Mouse (Mus musculus): ENCODE data around the gene Cbfa2t2. TPM values are rescaled to one million over a fixed set of nuclear protein-coding genes. Genes with fewer than 3 reads are reported as not detected.
"Not testable (repeated sequence)": the region's sequence is repeated elsewhere in the genome, so short reads cannot be mapped to it uniquely, and the experiment has no call there.

Gene Cbfa2t2
- polyA plus RNA-seq, 1 experiment, result 12.7 TPM

GRCm38 (mm10) chr2:154491788-154492187 is 55.5 kb downstream of the Cbfa2t2 start:
- H3K4me1 ChIP-seq (ENCODE audit: control insufficient read depth, insufficient read depth, low read length), result no peaks in the 10 kb centered on the region
- no peak overlapping the region for H3K4me3 ChIP-seq (replicated peaks; ENCODE audit: extremely low read depth, low read depth, low read length)
- TF ChIP-seq POLR2A (IDR thresholded peaks at IDR 0.05; ENCODE audit: borderline replicate concordance, extremely low read depth, low read depth, low read length) (no peak), CTCF (IDR thresholded peaks at IDR 0.05; ENCODE audit: insufficient read depth, low read length) (no peak)
- DNase-seq, result no peak

GRCm38 (mm10) chr2:154493559-154493958 is 57.3 kb downstream of the Cbfa2t2 start:
- not testable (repeated sequence) for H3K4me3 ChIP-seq (replicated peaks; ENCODE audit: extremely low read depth, low read depth, low read length); DNase-seq; H3K4me1 ChIP-seq (ENCODE audit: control insufficient read depth, insufficient read depth, low read length)
- 59% methylated on average over 2 of the region's 2 CpGs for WGBS

GRCm38 (mm10) chr2:154495021-154495420 is 58.7 kb downstream of the Cbfa2t2 start:
- no peak for DNase-seq
- Histone ChIP-seq H3K4me3 (replicated peaks; ENCODE audit: extremely low read depth, low read depth, low read length) (no peak overlapping the region), H3K4me1 (ENCODE audit: control insufficient read depth, insufficient read depth, low read length) (no peaks in the 10 kb centered on the region; the same call in 1 of the 2 replicates)
- TF ChIP-seq CTCF (IDR thresholded peaks at IDR 0.05; ENCODE audit: insufficient read depth, low read length) (no peak), POLR2A (IDR thresholded peaks at IDR 0.05; ENCODE audit: borderline replicate concordance, extremely low read depth, low read depth, low read length) (no peak)
- 81% methylated on average over 4 of the region's 4 CpGs for WGBS

GRCm38 (mm10) chr2:154498571-154498970 is 62.3 kb downstream of the Cbfa2t2 start:
- no peak overlapping the region for H3K4me3 ChIP-seq (replicated peaks; ENCODE audit: extremely low read depth, low read depth, low read length)
- H3K4me1 ChIP-seq (ENCODE audit: control insufficient read depth, insufficient read depth, low read length), result no peaks in the 10 kb centered on the region; the same call in 1 of the 2 replicates
- WGBS, result 43% methylated on average over 5 of the region's 5 CpGs
- TF ChIP-seq CTCF (IDR thresholded peaks at IDR 0.05; ENCODE audit: insufficient read depth, low read length) (no peak), POLR2A (IDR thresholded peaks at IDR 0.05; ENCODE audit: borderline replicate concordance, extremely low read depth, low read depth, low read length) (no peak)
- DNase-seq, result no peak

- TF ChIP-seq POLR2A (IDR thresholded peaks at IDR 0.05; ENCODE audit: borderline replicate concordance, extremely low read depth, low read depth, low read length) (no peak), CTCF (IDR thresholded peaks at IDR 0.05; ENCODE audit: insufficient read depth, low read length) (no peak)
- Histone ChIP-seq H3K4me3 (replicated peaks; ENCODE audit: extremely low read depth, low read depth, low read length) (no peak overlapping the region), H3K4me1 (ENCODE audit: control insufficient read depth, insufficient read depth, low read length) (no peaks in the 10 kb centered on the region; the same call in 1 of the 2 replicates)
- no peak for DNase-seq
- 95% methylated on average over 2 of the region's 2 CpGs for WGBS
Observed at GRCm38 (mm10) chr2:154499717-154500247, 63.5 kb downstream of the Cbfa2t2 start.

GRCm38 (mm10) chr2:154500758-154501157 is 64.5 kb downstream of the Cbfa2t2 start:
- WGBS, result 89% methylated on average over 3 of the region's 3 CpGs
- TF ChIP-seq CTCF (IDR thresholded peaks at IDR 0.05; ENCODE audit: insufficient read depth, low read length), result no peak
- no peak for TF ChIP-seq POLR2A (IDR thresholded peaks at IDR 0.05; ENCODE audit: borderline replicate concordance, extremely low read depth, low read depth, low read length)

GRCm38 (mm10) chr2:154507076-154507475 is 70.8 kb downstream of the Cbfa2t2 start:
- TF ChIP-seq POLR2A (IDR thresholded peaks at IDR 0.05; ENCODE audit: borderline replicate concordance, extremely low read depth, low read depth, low read length), result no peak
- no peak for TF ChIP-seq CTCF (IDR thresholded peaks at IDR 0.05; ENCODE audit: insufficient read depth, low read length)
- no peak overlapping the region for H3K4me3 ChIP-seq (replicated peaks; ENCODE audit: extremely low read depth, low read depth, low read length)
- 79% methylated on average over 2 of the region's 2 CpGs for WGBS

More at GRCm38 (mm10) chr2:154500758-154501157, 64.5 kb downstream of the Cbfa2t2 start:
- DNase-seq, result no peak
- no peaks in the 10 kb centered on the region; the same call in 1 of the 2 replicates for H3K4me1 ChIP-seq (ENCODE audit: control insufficient read depth, insufficient read depth, low read length)
- H3K4me3 ChIP-seq (replicated peaks; ENCODE audit: extremely low read depth, low read depth, low read length), result no peak overlapping the region

GRCm38 (mm10) chr2:154507566-154508283 is 71.4 kb downstream of the Cbfa2t2 start:
- Histone ChIP-seq H3K4me3 (replicated peaks; ENCODE audit: extremely low read depth, low read depth, low read length) (no peak overlapping the region), H3K4me1 (ENCODE audit: control insufficient read depth, insufficient read depth, low read length) (no peaks in the 10 kb centered on the region; the same call in 1 of the 2 replicates)
- 60% methylated on average over 9 of the region's 9 CpGs for WGBS
- TF ChIP-seq POLR2A (IDR thresholded peaks at IDR 0.05; ENCODE audit: borderline replicate concordance, extremely low read depth, low read depth, low read length), result no peak
- TF ChIP-seq CTCF (IDR thresholded peaks at IDR 0.05; ENCODE audit: insufficient read depth, low read length), result peak; percentile 62; the same call in 1 of the 2 replicates
- peak; percentile 25 for DNase-seq

More at GRCm38 (mm10) chr2:154507076-154507475, 70.8 kb downstream of the Cbfa2t2 start:
- no peaks in the 10 kb centered on the region; the same call in 1 of the 2 replicates for H3K4me1 ChIP-seq (ENCODE audit: control insufficient read depth, insufficient read depth, low read length)
- no peak for DNase-seq

GRCm38 (mm10) chr2:154508450-154508849 is 72.2 kb downstream of the Cbfa2t2 start:
- 82% methylated on average over 4 of the region's 4 CpGs for WGBS

GRCm38 (mm10) chr2:154510141-154510540 is 73.9 kb downstream of the Cbfa2t2 start:
- no peaks in the 10 kb centered on the region; the same call in 1 of the 2 replicates for H3K4me1 ChIP-seq (ENCODE audit: control insufficient read depth, insufficient read depth, low read length)
- no peak overlapping the region for H3K4me3 ChIP-seq (replicated peaks; ENCODE audit: extremely low read depth, low read depth, low read length)
- 83% methylated on average over 3 of the region's 3 CpGs for WGBS
- TF ChIP-seq CTCF (IDR thresholded peaks at IDR 0.05; ENCODE audit: insufficient read depth, low read length) (no peak), POLR2A (IDR thresholded peaks at IDR 0.05; ENCODE audit: borderline replicate concordance, extremely low read depth, low read depth, low read length) (no peak)
- no peak for DNase-seq

More at GRCm38 (mm10) chr2:154508450-154508849, 72.2 kb downstream of the Cbfa2t2 start:
- Histone ChIP-seq H3K4me3 (replicated peaks; ENCODE audit: extremely low read depth, low read depth, low read length) (no peak overlapping the region), H3K4me1 (ENCODE audit: control insufficient read depth, insufficient read depth, low read length) (no peaks in the 10 kb centered on the region; the same call in 1 of the 2 replicates)
- DNase-seq, result no peak
- no peak for TF ChIP-seq POLR2A (IDR thresholded peaks at IDR 0.05; ENCODE audit: borderline replicate concordance, extremely low read depth, low read depth, low read length)

Measured in lung, adult 2 months (tissue).